Mouse (Mus musculus): ENCODE data around the gene Fbxo41. TPM values are rescaled to one million over a fixed set of nuclear protein-coding genes. Genes with fewer than 3 reads are reported as not detected.

Fbxo41 gene
- polyA plus RNA-seq, 1 experiment from 2014 or later: 1.9 TPM

- Histone ChIP-seq H3K27me3 (peaks cover 85% of the 10 kb centered on the region), H3K4me1 (peaks cover 27% of the 10 kb centered on the region), H3K9ac (0 out of 2 replicates have a peak overlapping the region, but pooled peaks have one; percentile 4), H3K4me2 (peak overlapping the region; percentile 70), H3K4me3 (replicated peaks) (peak overlapping the region; percentile 44), H3K36me3 (replicated peaks) (no peaks in the 10 kb centered on the region), H3K27ac (no peak overlapping the region), H3K9me3 (no peaks in the 10 kb centered on the region)
- ATAC-seq (ENCODE audit: low FRiP score): no peak
- WGBS: under 1% methylated on average over 85 of the region's 88 CpGs
Measured at GRCm38 (mm10) chr6:85511286-85512055, 8.7 kb upstream of the Fbxo41 start.

- H3K27me3 ChIP-seq: peaks cover 78% of the 10 kb centered on the region
- H3K36me3 ChIP-seq (replicated peaks): no peaks in the 10 kb centered on the region
- H3K27ac ChIP-seq: no peak overlapping the region
- WGBS: 2% methylated on average over 6 of the region's 6 CpGs
- no peak for ATAC-seq (ENCODE audit: low FRiP score)
- no peak overlapping the region for H3K9ac ChIP-seq
- H3K4me1 ChIP-seq: peaks cover 27% of the 10 kb centered on the region
- no peaks in the 10 kb centered on the region for H3K9me3 ChIP-seq
- H3K4me2 ChIP-seq: no peak overlapping the region
- no peak overlapping the region for H3K4me3 ChIP-seq (replicated peaks)
Measured at GRCm38 (mm10) chr6:85510476-85510875, 7.7 kb upstream of the Fbxo41 start.

- no peak for ATAC-seq (ENCODE audit: low FRiP score)
- H3K4me1 ChIP-seq: peaks cover 32% of the 10 kb centered on the region
- peaks cover 77% of the 10 kb centered on the region for H3K27me3 ChIP-seq
- H3K27ac ChIP-seq: no peak overlapping the region
- 40% methylated on average over 5 of the region's 5 CpGs for WGBS
- no peaks in the 10 kb centered on the region for H3K9me3 ChIP-seq
- H3K4me2 ChIP-seq: no peak overlapping the region
- no peak overlapping the region for H3K4me3 ChIP-seq (replicated peaks)
- no peaks in the 10 kb centered on the region for H3K36me3 ChIP-seq (replicated peaks)
- H3K9ac ChIP-seq: no peak overlapping the region
Measured at GRCm38 (mm10) chr6:85508602-85509001, 5.8 kb upstream of the Fbxo41 start.

- Histone ChIP-seq H3K9me3 (no peaks in the 10 kb centered on the region), H3K9ac (no peak overlapping the region), H3K4me1 (peaks cover 24% of the 10 kb centered on the region), H3K36me3 (replicated peaks) (no peaks in the 10 kb centered on the region), H3K27ac (no peak overlapping the region), H3K4me3 (replicated peaks) (no peak overlapping the region), H3K4me2 (no peak overlapping the region), H3K27me3 (peaks cover 56% of the 10 kb centered on the region)
- 59% methylated on average over 2 of the region's 2 CpGs for WGBS
- ATAC-seq (ENCODE audit: low FRiP score): no peak
Measured at GRCm38 (mm10) chr6:85504908-85505307, 2.1 kb upstream of the Fbxo41 start.

- no peaks in the 10 kb centered on the region for H3K9me3 ChIP-seq
- H3K27ac ChIP-seq: peak overlapping the region; percentile 42
- ATAC-seq (ENCODE audit: low FRiP score): peak; percentile 85
- peak overlapping the region; percentile 89 for H3K4me2 ChIP-seq
- H3K27me3 ChIP-seq: peaks cover 37% of the 10 kb centered on the region
- peaks cover 24% of the 10 kb centered on the region for H3K4me1 ChIP-seq
- peak overlapping the region; percentile 85 for H3K9ac ChIP-seq
- peak overlapping the region; percentile 79 for H3K4me3 ChIP-seq (replicated peaks)
- no peaks in the 10 kb centered on the region for H3K36me3 ChIP-seq (replicated peaks)
- WGBS: under 1% methylated on average over 34 of the region's 37 CpGs
Measured at GRCm38 (mm10) chr6:85502103-85502910, 487 bp downstream of the Fbxo41 start.

DNA sequence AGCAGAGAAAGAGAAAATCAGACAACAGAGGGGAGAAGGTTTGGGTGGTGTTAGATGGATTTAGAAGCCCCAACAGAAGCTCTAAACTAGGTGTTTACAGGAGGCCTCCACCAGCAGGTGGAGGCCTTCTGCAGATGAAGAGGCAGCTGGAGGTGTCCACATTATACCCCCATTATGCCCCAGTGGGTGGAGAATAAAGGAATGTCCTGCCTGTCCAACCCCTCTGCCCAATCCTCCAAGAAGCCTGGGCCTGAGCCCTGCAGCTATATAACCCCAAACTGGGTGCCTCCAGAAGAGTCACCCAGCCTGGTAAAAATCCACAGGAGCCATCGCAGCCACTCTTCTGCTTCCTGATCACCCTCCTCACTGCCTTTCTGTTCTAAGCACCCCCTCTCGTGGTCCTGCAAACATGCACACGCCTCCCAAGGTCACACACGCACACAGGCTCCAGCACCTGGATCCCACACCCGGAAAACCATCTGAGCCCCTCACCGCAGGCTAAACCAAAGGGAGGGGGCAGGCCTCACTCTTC, 1.2 kb downstream of the Fbxo41 start:
- H3K27ac ChIP-seq: peak overlapping the region; percentile 42; the same call in 1 of the 2 replicates
- no peaks in the 10 kb centered on the region for H3K36me3 ChIP-seq (replicated peaks)
- no peaks in the 10 kb centered on the region for H3K9me3 ChIP-seq
- H3K27me3 ChIP-seq: peaks cover 37% of the 10 kb centered on the region
- WGBS: 4% methylated on average over 6 of the region's 6 CpGs
- H3K9ac ChIP-seq: peak overlapping the region; percentile 85
- no peak for ATAC-seq (ENCODE audit: low FRiP score)
- peaks cover 24% of the 10 kb centered on the region for H3K4me1 ChIP-seq
- peak overlapping the region; percentile 89 for H3K4me2 ChIP-seq
- H3K4me3 ChIP-seq (replicated peaks): peak overlapping the region; percentile 79

GRCm38 (mm10) chr6:85500416-85500815, 2.4 kb downstream of the Fbxo41 start:
- no peak overlapping the region for H3K4me3 ChIP-seq (replicated peaks)
- H3K9ac ChIP-seq: no peak overlapping the region
- 88% methylated on average over 1 of the region's 1 CpGs for WGBS
- no peak overlapping the region for H3K4me2 ChIP-seq
- peaks cover 24% of the 10 kb centered on the region for H3K4me1 ChIP-seq
- H3K27ac ChIP-seq: no peak overlapping the region
- H3K27me3 ChIP-seq: peaks cover 33% of the 10 kb centered on the region
- H3K9me3 ChIP-seq: no peaks in the 10 kb centered on the region
- no peak for ATAC-seq (ENCODE audit: low FRiP score)
- H3K36me3 ChIP-seq (replicated peaks): no peaks in the 10 kb centered on the region

GRCm38 (mm10) chr6:85498147-85498546, 4.6 kb downstream of the Fbxo41 start:
- H3K4me3 ChIP-seq (replicated peaks): no peak overlapping the region
- no peaks in the 10 kb centered on the region for H3K9me3 ChIP-seq
- no peaks in the 10 kb centered on the region for H3K36me3 ChIP-seq (replicated peaks)
- H3K4me1 ChIP-seq: peaks cover 16% of the 10 kb centered on the region
- ATAC-seq (ENCODE audit: low FRiP score): no peak
- H3K9ac ChIP-seq: no peak overlapping the region
- peaks cover 11% of the 10 kb centered on the region; the same call in 1 of the 2 replicates for H3K27me3 ChIP-seq
- 69% methylated on average over 9 of the region's 9 CpGs for WGBS
- no peak overlapping the region for H3K4me2 ChIP-seq
- H3K27ac ChIP-seq: no peak overlapping the region

- Histone ChIP-seq H3K4me2 (no peak overlapping the region), H3K4me1 (peaks cover 8% of the 10 kb centered on the region), H3K9me3 (no peaks in the 10 kb centered on the region), H3K9ac (no peak overlapping the region), H3K36me3 (replicated peaks) (no peaks in the 10 kb centered on the region), H3K27me3 (peaks cover 5% of the 10 kb centered on the region; the same call in 1 of the 2 replicates), H3K4me3 (replicated peaks) (no peak overlapping the region), H3K27ac (no peak overlapping the region)
- ATAC-seq (ENCODE audit: low FRiP score): no peak
Measured at GRCm38 (mm10) chr6:85496976-85497375, 5.8 kb downstream of the Fbxo41 start.

- peaks cover 11% of the 10 kb centered on the region for H3K4me1 ChIP-seq
- ATAC-seq (ENCODE audit: low FRiP score): no peak
- H3K4me2 ChIP-seq: no peak overlapping the region
- H3K27ac ChIP-seq: no peak overlapping the region
- no peak overlapping the region for H3K4me3 ChIP-seq (replicated peaks)
- H3K36me3 ChIP-seq (replicated peaks): no peaks in the 10 kb centered on the region
- WGBS: 92% methylated on average over 3 of the region's 3 CpGs
- peaks cover 7% of the 10 kb centered on the region for H3K27me3 ChIP-seq
- no peak overlapping the region for H3K9ac ChIP-seq
- H3K9me3 ChIP-seq: no peaks in the 10 kb centered on the region
Measured at GRCm38 (mm10) chr6:85491606-85492005, 11.2 kb downstream of the Fbxo41 start.

GRCm38 (mm10) chr6:85490252-85490651, 12.5 kb downstream of the Fbxo41 start:
- H3K27ac ChIP-seq: no peak overlapping the region
- H3K9me3 ChIP-seq: no peaks in the 10 kb centered on the region
- 91% methylated on average over 4 of the region's 4 CpGs for WGBS
- no peak overlapping the region for H3K9ac ChIP-seq
- peaks cover 11% of the 10 kb centered on the region for H3K4me1 ChIP-seq
- peaks cover 21% of the 10 kb centered on the region for H3K27me3 ChIP-seq
- ATAC-seq (ENCODE audit: low FRiP score): no peak
- no peak overlapping the region for H3K4me2 ChIP-seq
- H3K4me3 ChIP-seq (replicated peaks): no peak overlapping the region
- H3K36me3 ChIP-seq (replicated peaks): no peaks in the 10 kb centered on the region

DNA sequence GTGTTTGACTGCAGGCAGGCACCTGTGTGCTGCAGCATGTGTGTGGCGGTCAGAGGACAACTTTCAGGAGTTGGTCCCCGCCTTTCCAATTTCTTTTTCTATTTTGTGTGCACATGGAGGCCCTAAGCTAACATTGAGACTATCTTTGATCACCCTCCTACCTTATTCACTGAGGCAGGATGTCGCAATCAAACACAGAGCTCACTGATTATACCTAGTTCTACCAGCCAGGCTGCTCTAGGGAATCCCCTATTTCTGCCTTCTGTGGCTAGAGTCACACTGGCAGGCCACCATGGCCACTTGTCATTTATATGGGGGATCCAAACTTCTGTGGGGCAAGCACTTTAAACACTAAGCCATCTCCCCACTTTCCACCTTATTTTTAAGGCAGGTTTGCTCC, 13.1 kb downstream of the Fbxo41 start:
- 93% methylated on average over 3 of the region's 3 CpGs for WGBS
- H3K4me2 ChIP-seq: no peak overlapping the region
- H3K9ac ChIP-seq: no peak overlapping the region
- no peak overlapping the region for H3K4me3 ChIP-seq (replicated peaks)
- peaks cover 26% of the 10 kb centered on the region for H3K27me3 ChIP-seq
- no peak overlapping the region for H3K27ac ChIP-seq
- no peaks in the 10 kb centered on the region for H3K9me3 ChIP-seq
- no peak for ATAC-seq (ENCODE audit: low FRiP score)
- peaks cover 12% of the 10 kb centered on the region for H3K4me1 ChIP-seq
- H3K36me3 ChIP-seq (replicated peaks): no peaks in the 10 kb centered on the region

Measured in forebrain, embryonic 12.5 days (tissue).